Mouse (Mus musculus) heart, postnatal 10 days (tissue): ENCODE data around the gene Oxct2a. TPM values are rescaled to one million over a fixed set of nuclear protein-coding genes. Genes with fewer than 3 reads are reported as not detected.
A peak's percentile ranks its signal among the peaks of the same experiment; 100 is the strongest.
"Not testable (repeated sequence)": the region's sequence is repeated elsewhere in the genome, so short reads cannot be mapped to it uniquely, and the experiment has no call there.

ENCODE experiments used
- DNase-seq, 2 experiments: peaks; one replicate each; pipeline ENCODE4 v3.0.0; 2021
- intact Hi-C: fragments of 180-260 bp; cut with DNase I; formaldehyde crosslinking; loops from one replicate; pipeline ENCODE4 v1.15.1; 2025
- total RNA-seq, 2 experiments: library from RNA; stranded (reverse); gene quantifications; 2 replicates each; pipeline ENCODE4 v1.2.3; 2021

The Oxct2a gene
- total RNA-seq, 2 experiments from 2014 or later, result not detected

DNA sequence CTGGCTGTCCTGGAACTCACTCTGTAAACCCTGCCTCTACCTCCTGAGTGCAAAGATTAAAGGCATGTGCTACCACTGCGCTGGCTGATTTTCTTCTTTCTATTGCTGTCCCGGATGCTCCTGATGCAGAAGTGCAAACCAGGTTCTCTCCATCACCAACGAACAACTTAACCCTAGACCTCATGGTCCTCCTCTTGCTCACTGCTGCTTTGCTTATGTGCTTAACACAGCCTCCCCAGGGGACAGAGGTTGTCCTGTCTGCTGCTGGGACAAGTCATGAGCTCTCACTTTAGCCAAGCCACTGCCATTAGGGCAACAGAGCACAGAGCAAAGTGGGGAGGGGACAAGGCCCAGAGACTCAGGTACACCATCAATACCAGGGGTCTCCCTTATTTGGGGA, 8.9 kb downstream of the Oxct2a start:
- DNase-seq, result no peak
- intact Hi-C loops, result no loop called here

DNA sequence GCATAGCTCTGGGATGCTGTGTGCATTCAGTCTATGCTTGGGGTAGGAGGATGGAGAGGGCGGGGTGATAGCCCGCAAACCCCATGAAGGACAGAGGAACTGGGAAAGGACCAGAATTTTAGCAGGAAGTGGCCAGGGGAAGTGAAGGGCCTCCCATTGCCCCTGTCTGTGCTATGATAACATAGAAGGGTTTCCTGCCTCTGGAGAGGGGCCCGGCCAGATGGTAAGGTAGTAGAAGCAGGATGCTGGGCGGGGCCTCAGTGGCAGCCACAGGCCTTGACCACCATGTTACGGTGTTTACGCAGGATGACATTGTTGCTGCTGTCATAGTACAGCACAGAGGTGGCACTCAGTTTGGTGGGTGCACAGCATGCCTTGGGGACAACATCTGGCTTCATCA, 10.4 kb downstream of the Oxct2a start:
- intact Hi-C loops, result no loop called here
- no peak for DNase-seq

DNA sequence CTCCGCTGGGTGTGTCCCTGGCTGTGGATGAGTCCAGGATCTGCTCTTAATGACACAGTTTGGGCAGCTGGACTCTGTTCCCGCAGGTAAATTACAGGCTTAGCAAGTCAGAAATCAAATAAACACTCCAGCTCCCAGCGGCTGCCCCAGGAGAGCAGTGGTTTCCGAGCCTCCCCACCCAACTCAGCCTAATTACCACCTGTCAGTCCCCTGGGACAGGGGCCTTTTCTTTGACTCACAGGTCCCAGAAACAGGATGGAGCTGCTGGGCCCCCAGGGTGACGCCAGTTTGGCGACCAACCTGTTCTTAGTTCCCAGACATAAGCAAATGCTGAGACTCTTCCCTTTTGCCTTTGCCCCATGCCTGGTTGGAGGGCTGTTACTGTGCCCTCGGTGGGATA, 11.6 kb downstream of the Oxct2a start:
- no peak for DNase-seq
- intact Hi-C loops, result no loop called here

DNA sequence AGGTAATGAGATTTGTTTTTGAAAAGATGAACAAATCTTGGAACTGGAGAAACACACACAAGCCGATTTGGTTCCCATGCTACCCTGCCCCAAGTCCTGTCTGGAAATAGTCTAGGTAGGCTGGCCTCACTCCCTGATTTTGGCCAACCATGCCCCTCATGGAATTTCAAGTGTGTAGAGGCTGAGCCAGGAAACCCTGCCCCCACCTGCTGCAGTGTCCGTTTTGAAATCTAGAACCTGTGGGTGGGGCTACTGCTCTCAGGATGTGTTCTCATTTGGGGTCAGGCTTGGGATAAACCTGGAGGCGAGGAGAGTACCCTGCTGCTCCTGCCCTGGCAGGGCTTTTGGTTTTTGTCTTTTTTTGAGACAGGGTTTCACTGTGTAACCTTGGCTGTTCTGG, 15.1 kb downstream of the Oxct2a start:
- peak; percentile 71 to 76 for DNase-seq
- intact Hi-C loops, result loop anchor here (5.0 kb wide), 2 partner anchors 34 to 144 kb away; partner anchors contain the start of gene Bmp8a

DNA sequence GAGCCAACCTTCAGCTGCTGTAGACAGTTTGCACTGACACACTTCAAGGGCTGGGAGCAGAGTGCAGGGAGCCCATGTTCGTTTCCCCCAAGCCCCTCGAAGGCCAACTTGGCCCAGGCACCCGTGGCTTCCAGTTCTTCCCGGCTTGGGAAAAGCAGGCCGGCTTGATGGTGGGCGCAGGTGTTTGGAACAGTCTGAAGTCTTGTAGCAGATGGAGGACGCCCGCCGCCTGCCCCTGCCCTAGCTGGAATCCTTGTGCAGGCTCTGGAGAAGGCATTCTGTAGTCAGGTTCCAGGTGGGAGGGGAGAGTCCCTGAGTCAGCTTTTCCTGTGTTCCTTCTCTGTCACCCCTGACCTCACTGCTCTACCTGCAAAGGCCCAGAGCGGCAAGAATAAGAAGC, 16.4 kb downstream of the Oxct2a start:
- intact Hi-C loops, result loop anchor here (5.0 kb wide), 2 partner anchors 35 to 145 kb away; partner anchors contain the start of gene Bmp8a
- DNase-seq, result no peak

DNA sequence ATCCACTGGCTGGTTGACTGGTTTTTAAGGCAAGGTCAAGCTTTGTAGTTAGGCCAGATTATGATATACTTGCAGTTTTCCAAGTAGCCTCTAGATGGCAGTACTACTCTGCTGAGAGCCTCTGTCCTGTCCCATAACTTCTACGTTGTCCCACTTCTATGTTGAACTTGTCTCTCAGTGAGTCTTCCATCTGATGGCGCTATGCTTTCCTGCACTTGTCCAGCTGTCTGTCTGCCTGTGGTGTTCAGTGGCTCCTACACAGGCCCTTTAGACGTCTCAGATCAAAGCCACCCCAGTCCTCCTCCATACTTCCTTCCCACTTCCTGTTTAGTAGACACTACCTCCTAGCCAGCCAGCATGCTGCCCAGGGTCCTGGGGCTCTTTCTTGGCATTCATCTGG, 17.6 kb downstream of the Oxct2a start:
- peak; percentile 65 to 78 for DNase-seq
- intact Hi-C loops, result loop anchor here (5.0 kb wide), 2 partner anchors 37 to 147 kb away; partner anchors contain the start of gene Bmp8a

DNA sequence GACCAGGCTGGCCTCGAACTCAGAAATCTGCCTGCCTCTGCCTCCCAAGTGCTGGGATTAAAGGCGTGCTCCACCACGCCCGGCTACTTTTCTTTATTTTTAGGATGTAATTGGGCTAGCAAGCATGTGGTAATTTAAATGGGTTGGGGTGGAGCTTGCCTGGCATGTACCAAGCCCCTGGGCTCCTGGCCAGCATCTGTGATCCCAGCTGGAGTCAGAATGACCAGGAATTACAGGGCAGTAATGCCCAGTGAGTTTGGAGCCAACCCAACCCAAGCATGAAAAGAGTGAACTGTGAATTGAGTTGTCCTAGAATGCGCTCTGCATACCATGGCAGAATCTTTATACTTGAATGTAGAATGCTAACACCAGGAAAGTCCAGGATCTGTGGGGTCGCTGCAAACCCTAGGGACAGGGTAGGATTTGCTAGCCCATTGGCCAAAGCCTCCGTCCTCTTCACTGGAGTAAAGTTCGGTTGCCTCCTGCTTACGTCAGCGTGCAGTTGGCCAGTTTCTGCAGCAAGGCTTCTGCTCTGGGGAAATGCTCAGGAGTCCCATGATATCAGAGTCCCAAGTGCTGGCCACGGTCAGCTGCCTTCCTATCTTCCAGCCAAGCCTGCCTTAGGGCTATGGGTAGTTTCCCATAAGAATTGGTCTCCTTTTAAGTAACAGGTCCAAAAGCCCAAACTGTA, 24.3 kb downstream of the Oxct2a start:
- intact Hi-C loops, result no loop called here
- DNase-seq, result peak; percentile 84 to 85

DNA sequence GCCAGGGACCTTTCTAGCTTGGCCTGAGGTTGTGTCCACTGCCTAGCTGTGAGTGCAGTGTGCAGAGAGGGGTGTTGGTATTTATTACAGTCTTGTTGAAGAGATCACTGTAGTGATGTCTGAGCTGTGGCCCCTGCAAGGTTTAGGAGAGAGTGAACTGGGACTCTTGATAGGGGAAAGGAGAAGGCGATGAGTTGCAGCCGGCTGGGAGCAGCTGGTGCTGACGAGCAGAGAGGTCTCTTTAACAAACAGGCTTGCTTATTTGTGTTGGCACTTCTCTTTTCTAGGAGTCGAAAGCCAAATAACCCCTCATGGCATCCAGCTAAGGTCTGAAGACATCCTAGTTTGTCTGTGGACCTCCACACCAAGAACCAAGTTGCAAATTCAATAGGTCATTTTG, 25.2 kb downstream of the Oxct2a start:
- intact Hi-C loops, result no loop called here
- DNase-seq, result peak; percentile 46 to 65

DNA sequence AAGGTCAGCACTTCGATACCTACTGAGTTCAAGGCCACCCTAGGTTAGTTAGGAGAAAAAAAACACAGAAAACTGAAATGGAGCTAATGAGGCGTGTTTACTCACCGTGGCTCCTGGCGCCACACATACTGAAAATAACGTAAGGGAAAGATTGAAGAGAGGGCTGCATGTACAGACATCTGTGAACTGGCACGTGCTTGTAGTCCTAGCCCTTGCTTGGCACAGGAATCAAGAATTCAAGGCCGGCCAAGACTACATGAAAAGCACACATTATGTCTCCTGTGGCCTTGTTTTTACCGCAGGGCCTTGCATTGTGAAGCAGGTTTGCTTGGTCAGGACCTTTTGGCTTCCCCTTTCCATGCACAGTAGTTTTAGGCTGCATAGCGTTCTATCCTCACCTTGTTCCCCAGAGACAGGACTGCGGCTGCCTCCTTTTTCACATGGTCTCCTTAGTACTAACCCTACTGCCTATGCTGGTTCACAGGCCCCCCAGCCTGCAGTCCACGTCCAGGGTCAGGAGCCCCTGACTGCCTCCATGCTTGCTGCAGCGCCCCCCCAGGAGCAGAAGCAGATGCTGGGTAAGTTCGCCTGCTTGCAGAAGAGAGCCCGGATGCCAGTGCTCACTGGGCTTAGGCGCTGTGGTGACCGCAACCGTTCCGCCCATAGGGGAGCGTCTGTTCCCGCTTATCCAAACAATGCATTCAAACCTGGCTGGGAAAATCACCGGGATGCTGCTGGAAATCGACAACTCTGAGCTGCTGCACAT, 26.1 kb downstream of the Oxct2a start:
- no peak for DNase-seq
- intact Hi-C loops, result no loop called here

DNA sequence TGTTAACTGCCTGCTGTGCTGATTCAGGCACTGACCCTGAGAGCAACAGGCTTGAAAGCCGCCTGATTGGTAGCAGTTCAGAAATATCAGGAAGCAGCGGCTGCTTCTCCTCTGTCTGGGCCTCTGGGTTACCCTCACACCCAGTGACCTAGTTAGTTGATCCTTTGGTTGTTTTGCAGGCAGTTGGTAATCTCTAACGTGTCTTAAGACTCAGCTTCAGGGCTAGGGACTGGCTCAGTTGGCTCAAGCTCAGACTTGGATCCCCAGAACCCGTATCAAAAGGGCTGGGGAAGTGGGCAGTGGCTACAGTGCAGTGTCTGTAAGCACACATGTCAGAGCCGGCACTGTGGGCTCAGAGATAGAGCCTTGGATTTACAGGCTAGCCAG, 27.3 kb downstream of the Oxct2a start:
- no peak for DNase-seq
- intact Hi-C loops, result no loop called here

DNA sequence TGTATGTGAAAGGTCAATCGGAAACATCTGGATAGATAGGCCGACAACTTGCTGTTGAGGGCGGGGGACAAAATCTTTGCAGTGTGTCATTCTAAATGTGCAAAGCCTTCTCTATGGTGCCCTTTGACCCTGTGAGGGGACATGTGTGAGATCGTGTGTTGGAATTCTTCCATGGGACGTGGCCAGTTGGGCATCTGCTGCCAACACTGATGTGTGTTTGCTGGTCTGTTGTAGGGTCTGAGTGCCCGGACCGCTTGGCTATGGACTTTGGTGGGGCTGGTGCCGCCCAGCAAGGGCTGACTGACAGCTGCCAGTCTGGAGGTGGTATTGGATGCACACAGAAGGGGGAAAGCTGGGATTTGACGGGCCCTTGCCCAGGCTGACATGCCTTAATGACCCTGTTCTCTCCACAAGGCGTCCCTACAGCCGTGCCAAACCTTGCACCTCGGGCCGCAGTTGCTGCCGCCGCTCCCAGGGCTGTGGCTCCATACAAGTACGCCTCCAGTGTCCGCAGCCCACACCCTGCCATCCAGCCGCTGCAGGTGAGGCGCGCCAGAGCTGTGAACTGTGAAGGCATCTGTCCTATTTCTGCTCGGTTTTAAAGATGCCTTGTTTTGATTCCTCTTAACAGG, 27.8 kb downstream of the Oxct2a start:
- DNase-seq, result no peak
- intact Hi-C loops, result no loop called here

DNA sequence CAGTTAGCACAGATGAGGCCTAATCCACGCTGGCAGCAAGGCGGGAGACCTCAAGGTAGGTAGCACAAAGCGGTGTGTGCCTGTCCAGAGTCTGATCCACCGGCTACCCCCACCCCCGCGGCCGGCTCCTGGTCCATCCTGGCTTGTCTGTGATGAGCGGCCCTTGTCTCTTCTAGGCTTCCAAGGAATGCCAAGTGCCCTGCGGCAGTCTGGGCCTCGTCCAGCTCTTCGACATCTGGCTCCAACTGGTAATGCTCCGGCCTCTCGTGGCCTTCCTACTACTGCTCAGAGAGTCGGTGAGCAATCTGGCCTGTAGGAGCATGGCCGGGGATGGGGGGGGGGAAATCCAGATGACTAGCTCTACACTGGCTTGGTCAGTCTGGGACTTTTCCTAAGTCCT, 28.4 kb downstream of the Oxct2a start:
- intact Hi-C loops, result not testable (repeated sequence)

DNA sequence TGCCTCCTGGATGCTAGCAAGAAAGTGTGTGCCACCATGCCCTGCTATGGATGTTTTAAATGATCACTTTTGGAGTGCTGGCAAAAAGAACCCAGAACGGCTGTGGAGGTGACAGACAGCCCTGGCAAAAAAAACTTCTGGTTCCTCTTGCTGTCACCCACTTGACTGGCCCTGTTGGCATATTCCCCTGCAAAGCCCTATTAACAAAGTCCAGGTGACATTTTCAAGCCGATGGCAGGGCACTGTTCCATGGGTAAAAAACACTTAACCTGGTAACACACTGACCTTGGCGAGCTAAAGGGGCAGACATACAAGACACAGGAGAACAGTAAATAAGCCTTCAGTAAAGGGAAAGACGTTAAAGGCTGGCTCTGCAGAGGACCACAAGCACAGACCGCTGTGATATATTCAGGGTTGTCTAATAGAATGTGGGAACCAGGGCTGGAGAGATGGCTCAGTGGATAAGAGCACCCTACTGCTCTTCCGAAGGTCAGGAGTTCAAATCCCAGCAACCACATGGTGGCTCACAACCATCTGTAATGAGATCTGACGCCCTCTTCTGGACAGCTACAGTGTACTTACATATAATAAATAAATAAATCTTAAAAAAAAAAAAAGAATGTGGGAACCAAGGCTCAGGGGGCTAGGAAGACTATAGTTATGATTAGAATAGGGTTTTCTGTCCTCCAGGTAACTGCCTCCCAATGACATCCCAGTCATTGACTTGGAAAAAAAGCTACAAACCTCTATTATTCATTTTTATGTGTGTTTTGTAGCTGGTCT, 29.6 kb downstream of the Oxct2a start:
- no peak for DNase-seq
- intact Hi-C loops, result no loop called here

More for the DNA sequence above, 28.4 kb downstream of the Oxct2a start:
- not testable (repeated sequence) for DNase-seq

DNA sequence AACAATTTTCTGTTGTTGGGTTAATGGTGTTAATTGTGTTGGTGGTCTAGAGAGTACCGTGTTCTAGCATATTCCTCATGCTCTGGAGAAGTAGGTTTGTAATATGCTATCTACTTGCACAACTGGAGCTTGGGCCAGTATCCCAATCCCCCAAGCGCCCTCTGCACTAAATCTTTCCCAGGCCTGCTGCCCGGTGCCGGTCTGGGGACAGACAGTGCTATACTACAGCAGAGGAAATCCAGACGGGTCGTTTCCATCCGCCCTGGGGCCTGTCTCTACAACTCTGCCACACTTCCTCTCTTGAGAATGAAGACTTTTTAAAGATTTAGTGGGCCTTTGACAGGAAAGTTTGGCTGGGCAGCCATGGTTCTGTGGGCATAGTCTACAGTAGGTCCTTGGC, 30.4 kb downstream of the Oxct2a start:
- intact Hi-C loops, result no loop called here
- no peak for DNase-seq

DNA sequence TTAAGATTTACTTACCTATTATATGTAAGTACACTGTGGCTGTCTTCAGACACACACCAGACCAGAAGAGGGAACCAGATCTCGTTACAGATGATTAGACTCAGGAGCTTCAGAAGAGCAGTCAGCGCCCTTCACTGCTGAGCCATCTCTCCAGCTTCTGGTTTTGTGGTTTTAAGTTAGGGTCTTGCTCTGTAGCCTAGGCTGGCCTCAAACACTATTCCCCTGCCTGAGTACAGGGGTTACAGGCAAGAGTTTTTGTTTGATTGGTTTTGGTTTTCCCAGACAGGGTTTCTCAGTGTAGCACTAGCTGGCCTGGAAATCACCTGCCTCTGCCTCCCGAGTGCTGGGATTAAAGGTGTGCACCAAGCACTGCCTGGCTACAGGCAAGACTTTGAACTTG, 31.0 kb downstream of the Oxct2a start:
- no peak for DNase-seq
- intact Hi-C loops, result no loop called here

DNA sequence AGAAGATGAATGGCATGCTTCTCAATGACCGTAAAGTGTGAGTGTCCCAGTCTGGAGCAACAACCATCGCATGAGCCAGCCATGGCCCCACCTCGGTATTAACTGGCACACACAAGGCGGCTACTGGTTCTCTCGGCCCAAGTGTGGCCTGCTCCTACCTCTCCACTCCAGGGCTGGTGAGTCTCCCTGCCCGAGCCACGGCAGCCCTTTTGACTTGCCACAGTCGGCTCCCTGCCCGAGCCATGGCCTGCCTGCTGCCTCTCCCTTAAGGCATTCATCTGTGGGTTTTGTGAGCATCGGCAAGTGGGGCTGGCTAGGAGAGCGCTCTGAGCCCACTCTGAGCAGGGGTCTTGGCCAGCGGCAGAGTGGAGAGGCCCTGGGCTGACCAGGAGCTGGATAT, 34.4 kb downstream of the Oxct2a start:
- no peak for DNase-seq
- intact Hi-C loops, result no loop called here

DNA sequence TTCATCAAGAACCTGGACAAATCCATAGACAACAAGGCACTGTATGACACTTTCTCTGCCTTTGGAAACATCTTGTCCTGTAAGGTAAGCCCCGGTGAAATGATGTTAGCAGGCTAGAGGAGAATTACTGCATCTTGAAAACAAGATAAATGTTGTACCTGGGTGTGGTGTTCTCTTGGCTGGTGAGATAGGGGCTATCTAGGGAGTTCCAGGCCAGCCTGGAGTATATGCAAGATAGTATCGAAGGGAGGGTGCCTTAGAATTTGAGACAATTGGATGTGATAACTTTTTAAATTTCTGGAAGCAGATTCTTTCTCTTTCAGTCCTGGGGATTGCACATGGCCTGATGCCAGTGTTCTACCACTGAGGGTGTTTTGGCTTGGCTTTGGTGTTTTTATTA, 36.6 kb downstream of the Oxct2a start:
- intact Hi-C loops, result no loop called here
- DNase-seq, result no peak

DNA sequence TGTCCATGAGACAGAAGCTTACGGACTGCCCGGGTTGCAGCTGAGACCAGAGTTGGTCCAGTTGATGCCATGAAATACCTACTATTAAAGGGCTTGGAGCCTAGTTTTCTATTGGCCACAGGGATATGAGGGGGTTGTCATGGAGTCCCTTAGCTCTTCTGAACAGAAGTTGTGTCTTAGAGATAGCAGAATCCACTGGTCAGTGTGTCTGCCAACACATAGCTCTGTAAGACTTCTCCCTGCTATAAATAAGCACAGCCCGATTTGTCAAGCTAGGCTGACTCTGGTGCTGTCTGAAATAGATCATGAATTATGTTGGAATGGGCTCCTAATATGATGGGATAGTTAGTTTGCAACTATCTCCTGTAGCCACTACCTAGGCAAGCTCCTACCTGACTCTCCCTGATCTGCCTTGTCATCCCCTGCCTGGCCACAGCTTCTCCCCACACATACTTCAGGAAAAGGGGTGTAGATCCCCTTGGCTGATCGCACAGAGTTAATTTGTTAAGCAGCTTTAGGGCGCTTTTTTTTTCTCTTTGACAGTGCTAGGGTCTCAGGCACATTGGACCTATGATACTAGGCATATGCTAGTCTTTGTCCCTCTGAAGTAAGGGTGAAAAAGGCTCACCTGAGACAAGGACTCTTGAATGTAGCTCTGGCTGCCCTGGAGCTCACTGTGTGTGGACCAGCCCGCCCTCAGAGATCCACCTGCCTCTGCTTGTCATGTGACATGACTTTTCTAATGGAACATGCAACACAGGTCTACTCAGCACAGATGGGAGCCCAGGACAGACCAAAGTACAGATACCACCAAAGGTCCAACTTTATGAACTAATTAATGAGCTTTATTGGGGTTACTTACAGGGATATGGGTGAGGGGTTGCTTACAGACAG, 38.5 kb downstream of the Oxct2a start:
- DNase-seq, result peak in 1 of 2 experiments; percentile 43

DNA sequence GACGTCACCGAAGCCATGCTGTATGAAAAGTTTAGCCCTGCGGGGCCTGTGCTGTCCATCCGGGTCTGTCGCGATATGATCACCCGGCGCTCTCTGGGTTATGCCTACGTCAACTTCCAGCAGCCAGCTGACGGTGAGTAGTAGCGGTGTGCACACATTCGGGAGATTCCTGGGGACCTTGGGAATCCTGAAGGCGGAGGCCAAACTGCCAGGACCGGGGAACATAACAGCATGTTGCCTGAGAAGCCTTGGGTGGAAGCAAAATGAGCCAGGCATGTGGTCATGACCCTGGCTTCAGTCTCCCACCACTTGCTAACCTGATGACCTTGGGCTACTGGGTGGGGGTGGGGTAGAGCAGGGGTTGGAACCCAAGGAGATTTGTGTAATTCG, 39.8 kb downstream of the Oxct2a start:
- intact Hi-C loops, result not testable (repeated sequence)
- DNase-seq, result peak; percentile 56 to 66

More for the DNA sequence above, 38.5 kb downstream of the Oxct2a start:
- intact Hi-C loops, result no loop called here
